Mouse (Mus musculus) midbrain, embryonic 15.5 days (tissue): ENCODE data around the gene Krt34. TPM values are rescaled to one million over a fixed set of nuclear protein-coding genes. Genes with fewer than 3 reads are reported as not detected.

Experiments used
- ATAC-seq: fragments of 200-750 bp; cut with Nextera tagmentation; replicated peaks from 2 replicates; pipeline ENCODE4 v1.8.0; 2017; ENCODE audit warnings: moderate TSS enrichment
- H3K27ac ChIP-seq: fragments of 300-500 bp; sonication (generic); 2 replicates; pipeline ENCODE4 v1.5.1; 2015; ENCODE audit warnings: mild to moderate bottlenecking, inconsistent platforms
- H3K27me3 ChIP-seq: fragments of 300-500 bp; sonication (generic); replicated peaks from 2 replicates; pipeline ENCODE4 v1.6.1; 2015; ENCODE audit warnings: inconsistent platforms
- H3K36me3 ChIP-seq: fragments of 300-500 bp; sonication (generic); replicated peaks from 2 replicates; pipeline ENCODE4 v1.6.1; 2015; ENCODE audit warnings: inconsistent platforms
- H3K4me1 ChIP-seq: fragments of 300-500 bp; sonication (generic); 2 replicates; pipeline ENCODE4 v1.6.1; 2015; ENCODE audit warnings: inconsistent platforms
- H3K4me2 ChIP-seq: fragments of 300-500 bp; sonication (generic); 2 replicates; pipeline ENCODE4 v1.6.1; 2015; ENCODE audit warnings: inconsistent platforms, mild to moderate bottlenecking, moderate library complexity
- H3K4me3 ChIP-seq: fragments of 300-500 bp; sonication (generic); 2 replicates; pipeline ENCODE4 v1.5.1; 2015; ENCODE audit warnings: mild to moderate bottlenecking, inconsistent platforms
- H3K9ac ChIP-seq: fragments of 300-500 bp; sonication (generic); 2 replicates; pipeline ENCODE4 v1.6.1; 2015; ENCODE audit warnings: mild to moderate bottlenecking, inconsistent platforms
- H3K9me3 ChIP-seq: fragments of 300-500 bp; sonication (generic); 2 replicates; pipeline ENCODE4 v1.6.1; 2016; ENCODE audit warnings: inconsistent platforms
- WGBS: fragments of 180-500 bp; shearing (Covaris S2); methylation state at CpG from one replicate; pipeline ENCODE4 v1.1.7; 2015; ENCODE audit warnings: mixed read lengths; 5-methylcytosine and 5-hydroxymethylcytosine counted together
- polyA plus RNA-seq: library from polyadenylated mRNA; unstranded; fragments of >200 nt; fragmentation: Nextera tagmentation; extraction: Ambion mirVana; gene quantifications from 2 replicates; pipeline ENCODE4 v1.2.1, GENCODE M21; 2015

Gene Krt34
- polyA plus RNA-seq, 1 experiment from 2014 or later = not detected

DNA sequence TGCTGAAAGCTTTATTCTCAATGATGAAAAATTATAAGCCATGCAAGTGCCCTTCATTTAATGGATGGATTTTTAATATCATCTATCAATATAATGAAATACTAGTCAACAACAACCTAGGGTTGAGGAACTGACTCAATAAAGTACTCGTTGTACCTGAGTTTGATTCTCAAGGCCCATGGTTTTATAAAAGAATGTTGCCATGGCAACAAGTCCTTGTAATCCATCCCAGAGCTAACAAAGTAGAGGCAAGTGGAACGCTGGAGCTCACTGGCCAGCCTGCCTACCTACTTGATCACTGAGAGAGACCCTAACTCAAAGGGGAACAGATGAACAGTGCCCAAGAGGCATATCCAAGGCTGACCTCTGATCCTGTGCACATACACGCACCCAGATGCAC lies 50.8 kb downstream of the Krt34 start:
- Histone ChIP-seq H3K27ac (no peak overlapping the region), H3K9me3 (no peaks in the 10 kb centered on the region), H3K27me3 (no peaks in the 10 kb centered on the region), H3K36me3 (no peaks in the 10 kb centered on the region), H3K9ac (no peak overlapping the region), H3K4me2 (no peak overlapping the region), H3K4me1 (no peaks in the 10 kb centered on the region), H3K4me3 (no peak overlapping the region)
- 47% methylated on average over 3 of the region's 3 CpGs for WGBS
- ATAC-seq = no peak

- no peak overlapping the region for H3K27ac ChIP-seq
- H3K27me3 ChIP-seq = no peaks in the 10 kb centered on the region
- H3K36me3 ChIP-seq = no peaks in the 10 kb centered on the region
- no peak overlapping the region for H3K4me2 ChIP-seq
- ATAC-seq = no peak
- H3K9me3 ChIP-seq = no peaks in the 10 kb centered on the region
- no peak overlapping the region for H3K9ac ChIP-seq
- WGBS = 88% methylated on average over 6 of the region's 6 CpGs
- no peak overlapping the region for H3K4me3 ChIP-seq
- H3K4me1 ChIP-seq = no peaks in the 10 kb centered on the region
Observed at GRCm38 (mm10) chr11:99989881-99990405, 51.4 kb downstream of the Krt34 start.

GRCm38 (mm10) chr11:99988530-99988929 lies 52.8 kb downstream of the Krt34 start:
- no peak overlapping the region for H3K4me3 ChIP-seq
- H3K27me3 ChIP-seq = no peaks in the 10 kb centered on the region
- H3K36me3 ChIP-seq = no peaks in the 10 kb centered on the region
- no peak overlapping the region for H3K4me2 ChIP-seq
- no peaks in the 10 kb centered on the region for H3K4me1 ChIP-seq
- WGBS = 96% methylated on average over 3 of the region's 3 CpGs
- H3K27ac ChIP-seq = no peak overlapping the region
- no peak for ATAC-seq
- H3K9ac ChIP-seq = no peak overlapping the region
- H3K9me3 ChIP-seq = no peaks in the 10 kb centered on the region

Other genes with a start within 250 kb of the Krt34 start
- not detected in 2 replicates for gene Gm11596, start 248.1 kb downstream of the Krt34 start, polyA plus RNA-seq
- gene Gm11569, start 242.6 kb downstream of the Krt34 start, polyA plus RNA-seq = not detected in 2 replicates
- gene Gm11554, start 237.1 kb downstream of the Krt34 start, polyA plus RNA-seq = not detected in 2 replicates
- not detected in 2 replicates for gene Krtap4-13, start 231.7 kb downstream of the Krt34 start, polyA plus RNA-seq
- gene Gm11564, start 225.9 kb downstream of the Krt34 start, polyA plus RNA-seq = not detected in 2 replicates
- gene 2300003K06Rik, start 203.5 kb downstream of the Krt34 start, polyA plus RNA-seq = not detected in 2 replicates
- not detected in 2 replicates for gene Krtap4-16, start 189.9 kb downstream of the Krt34 start, polyA plus RNA-seq
- gene Gm11568, start 183.6 kb downstream of the Krt34 start, polyA plus RNA-seq = not detected in 2 replicates
- gene Gm11559, start 177.1 kb downstream of the Krt34 start, polyA plus RNA-seq = not detected in 2 replicates
- gene Krtap9-1, start 168.2 kb downstream of the Krt34 start, polyA plus RNA-seq = not detected in 2 replicates
- not detected in 2 replicates for gene Gm11567, start 162.4 kb downstream of the Krt34 start, polyA plus RNA-seq
- gene Krtap31-1, start 133.6 kb downstream of the Krt34 start, polyA plus RNA-seq = not detected in 2 replicates
- not detected in 2 replicates for gene Gm11565, start 126.8 kb downstream of the Krt34 start, polyA plus RNA-seq
- not detected in 2 replicates for gene Krtap31-2, start 105.3 kb downstream of the Krt34 start, polyA plus RNA-seq
- gene Krtap9-5, start 93.1 kb downstream of the Krt34 start, polyA plus RNA-seq = not detected in 2 replicates
- not detected in 2 replicates for gene Krtap29-1, start 62.5 kb downstream of the Krt34 start, polyA plus RNA-seq
- gene Krtap16-1, start 55.0 kb downstream of the Krt34 start, polyA plus RNA-seq = not detected in 2 replicates
- 1.1 and 1.3 TPM in 2 replicates for gene Krtap17-1, start 47.6 kb downstream of the Krt34 start, polyA plus RNA-seq
- gene Krt33a, start 25.3 kb downstream of the Krt34 start, polyA plus RNA-seq = not detected in 2 replicates
- gene Krt33b, start 11.7 kb downstream of the Krt34 start, polyA plus RNA-seq = not detected in 2 replicates
- gene Krt31, start 9.0 kb upstream of the Krt34 start, polyA plus RNA-seq = not detected in 2 replicates
- gene Krt32, start 46.7 kb upstream of the Krt34 start, polyA plus RNA-seq = not detected in 2 replicates
- not detected in 2 replicates for gene Krt35, start 54.7 kb upstream of the Krt34 start, polyA plus RNA-seq
- not detected in 2 replicates for gene Krt36, start 64.1 kb upstream of the Krt34 start, polyA plus RNA-seq
- 0.26 TPM in 1 of 2 replicates, not detected in the other for gene Krt13, start 80.0 kb upstream of the Krt34 start, polyA plus RNA-seq
- gene Krt15, start 94.4 kb upstream of the Krt34 start, polyA plus RNA-seq = 0.42 and 4.2 TPM in 2 replicates
- gene Krt19, start 107.1 kb upstream of the Krt34 start, polyA plus RNA-seq = 2.1 and 2.6 TPM in 2 replicates
- not detected in 2 replicates for gene Krt9, start 151.7 kb upstream of the Krt34 start, polyA plus RNA-seq
- 0.26 and 6.1 TPM in 2 replicates for gene Krt14, start 166.0 kb upstream of the Krt34 start, polyA plus RNA-seq
- gene Krt16, start 207.3 kb upstream of the Krt34 start, polyA plus RNA-seq = not detected in 2 replicates
- 1.1 TPM in 1 of 2 replicates, not detected in the other for gene Krt17, start 219.5 kb upstream of the Krt34 start, polyA plus RNA-seq
- gene Krt42, start 228.3 kb upstream of the Krt34 start, polyA plus RNA-seq = not detected in 2 replicates